Mouse (Mus musculus) heart, postnatal 0 days (tissue): ENCODE measurements around the gene Sh3bp5l.

Source experiments
- CTCF ChIP-seq: IDR thresholded peaks from 2 replicates; pipeline ENCODE4 v1.5.1; 2016; ENCODE audit warnings: antibody characterized with exemption, control low read depth, low read depth
- EP300 ChIP-seq: IDR thresholded peaks from 2 replicates; pipeline ENCODE4 v1.6.1; 2016; ENCODE audit warnings: antibody characterized with exemption, low read depth

DNA sequence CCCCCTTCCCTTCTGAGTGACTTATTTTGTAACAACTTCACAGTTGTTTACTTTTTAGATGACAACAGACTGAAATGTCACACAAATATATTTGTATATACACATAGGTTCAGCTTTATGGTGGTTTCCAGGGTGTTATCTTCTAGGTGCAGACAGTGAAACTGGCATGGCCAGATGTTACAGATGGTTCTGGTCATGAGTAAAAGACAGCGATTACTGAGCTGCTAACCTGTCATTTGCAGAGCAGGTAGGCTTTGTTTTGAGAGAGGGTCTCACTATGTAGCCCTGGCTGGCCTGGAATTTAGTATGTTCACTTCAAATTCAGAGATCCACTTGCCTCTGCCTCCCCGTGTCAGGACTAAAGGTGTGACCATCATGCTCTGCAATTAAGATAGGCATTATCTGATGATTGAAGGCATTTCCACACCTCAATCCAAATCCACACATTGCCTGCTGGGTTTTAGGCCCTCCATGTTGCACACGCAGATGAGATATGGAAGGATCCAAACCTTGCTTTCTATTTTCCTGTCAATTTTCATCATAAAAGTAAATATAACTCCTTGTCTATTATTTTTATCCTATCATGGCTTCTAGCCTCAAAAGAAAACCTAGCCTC lies 5.8 kb upstream of the Sh3bp5l start:
- TF ChIP-seq CTCF: no peak
- no peak for TF ChIP-seq EP300
